Mouse (Mus musculus) ES-Bruce4 (cell line): ENCODE measurements at regions not wholly inside any gene's neighbourhood (a gene's known extent, or its start where the extent isn't known, plus 50 kb on each side); places are given as distances from the start of the nearest gene placed in this dataset.

Source experiments
- H3K27ac ChIP-seq: 2 replicates; pipeline ENCODE4 v1.5.1; 2012; ENCODE audit warnings: low read length, inconsistent platforms; ENCODE audit not compliant: insufficient read depth
- H3K27me3 ChIP-seq: 2 replicates; pipeline ENCODE4 v1.6.1; 2012; ENCODE audit warnings: mild to moderate bottlenecking, low read length, inconsistent platforms; ENCODE audit not compliant: control insufficient read depth, poor library complexity, insufficient read depth, severe bottlenecking
- H3K36me3 ChIP-seq: 2 replicates; pipeline ENCODE4 v1.6.1; 2012; ENCODE audit warnings: inconsistent platforms, mild to moderate bottlenecking, low read length, moderate library complexity; ENCODE audit not compliant: control insufficient read depth, poor library complexity, insufficient read depth, severe bottlenecking
- H3K4me1 ChIP-seq: one replicate; pipeline ENCODE4 v1.8.1; 2011; ENCODE audit warnings: low read length; ENCODE audit not compliant: control insufficient read depth, insufficient read depth
- H3K4me3 ChIP-seq: 2 replicates; pipeline ENCODE4 v1.5.1; 2011; ENCODE audit warnings: low read depth, mild to moderate bottlenecking, low read length
- H3K9ac ChIP-seq: 2 replicates; pipeline ENCODE4 v1.6.1; 2012; ENCODE audit warnings: low read depth, mild to moderate bottlenecking, inconsistent platforms; ENCODE audit not compliant: poor library complexity, severe bottlenecking
- H3K9me3 ChIP-seq: replicated peaks from 2 replicates; pipeline ENCODE4 v1.6.1; 2012; ENCODE audit warnings: mild to moderate bottlenecking, low read length, inconsistent platforms; ENCODE audit not compliant: control insufficient read depth, poor library complexity, insufficient read depth, severe bottlenecking
- CTCF ChIP-seq: IDR thresholded peaks from one replicate; pipeline ENCODE4 v1.8.1; 2011; ENCODE audit warnings: low read depth, low read length
- EP300 ChIP-seq: IDR thresholded peaks from 2 replicates; pipeline ENCODE4 v1.6.1; 2011; ENCODE audit warnings: low read depth, low read length; ENCODE audit not compliant: insufficient read depth
- POLR2A ChIP-seq: IDR thresholded peaks from one replicate; pipeline ENCODE4 v1.8.1; 2011; ENCODE audit warnings: low read length; ENCODE audit not compliant: insufficient read depth

GRCm38 (mm10) chr12:113826377-113826776, 282.7 kb downstream of the Adam6a start:
- TF ChIP-seq EP300 (no peak), POLR2A (no peak), CTCF (peak; percentile 29)
- Histone ChIP-seq H3K27ac (no peak overlapping the region), H3K27me3 (no peaks in the 10 kb centered on the region), H3K4me3 (no peak overlapping the region), H3K9ac (no peak overlapping the region), H3K9me3 (no peaks in the 10 kb centered on the region), H3K36me3 (no peaks in the 10 kb centered on the region), H3K4me1 (no peaks in the 10 kb centered on the region)

- Histone ChIP-seq H3K27ac (no peak overlapping the region), H3K9ac (no peak overlapping the region), H3K36me3 (no peaks in the 10 kb centered on the region), H3K4me1 (no peaks in the 10 kb centered on the region), H3K4me3 (no peak overlapping the region), H3K27me3 (no peaks in the 10 kb centered on the region), H3K9me3 (no peaks in the 10 kb centered on the region)
- TF ChIP-seq CTCF (peak; percentile 74), EP300 (no peak), POLR2A (no peak)
Observed at GRCm38 (mm10) chr12:113858893-113859292, 315.2 kb downstream of the Adam6a start.

- H3K27ac ChIP-seq, result no peak overlapping the region
- H3K36me3 ChIP-seq, result no peaks in the 10 kb centered on the region
- no peak overlapping the region for H3K9ac ChIP-seq
- no peaks in the 10 kb centered on the region for H3K9me3 ChIP-seq
- H3K4me1 ChIP-seq, result no peaks in the 10 kb centered on the region
- H3K4me3 ChIP-seq, result no peak overlapping the region
- no peak for TF ChIP-seq EP300
- peak; percentile 46 for TF ChIP-seq CTCF
- H3K27me3 ChIP-seq, result no peaks in the 10 kb centered on the region
Observed at GRCm38 (mm10) chr12:113878826-113879225, 335.1 kb downstream of the Adam6a start.

- H3K27ac ChIP-seq, result no peak overlapping the region
- no peaks in the 10 kb centered on the region for H3K9me3 ChIP-seq
- no peak overlapping the region for H3K9ac ChIP-seq
- H3K4me3 ChIP-seq, result no peak overlapping the region
- TF ChIP-seq EP300, result no peak
- TF ChIP-seq CTCF, result peak; percentile 34
- no peaks in the 10 kb centered on the region for H3K36me3 ChIP-seq
- H3K4me1 ChIP-seq, result no peaks in the 10 kb centered on the region
- H3K27me3 ChIP-seq, result no peaks in the 10 kb centered on the region
Observed at GRCm38 (mm10) chr12:113896152-113896551, 352.4 kb downstream of the Adam6a start.

- Histone ChIP-seq H3K4me3 (no peak overlapping the region), H3K36me3 (no peaks in the 10 kb centered on the region), H3K9me3 (no peaks in the 10 kb centered on the region), H3K27ac (no peak overlapping the region), H3K4me1 (no peaks in the 10 kb centered on the region), H3K9ac (no peak overlapping the region), H3K27me3 (no peaks in the 10 kb centered on the region)
- TF ChIP-seq POLR2A, result no peak
- no peak for TF ChIP-seq EP300
- TF ChIP-seq CTCF, result no peak
Observed at GRCm38 (mm10) chr12:113906459-113906858, 362.8 kb downstream of the Adam6a start.

GRCm38 (mm10) chr12:113907751-113908150, 364.0 kb downstream of the Adam6a start:
- no peak for TF ChIP-seq EP300
- H3K27me3 ChIP-seq, result no peaks in the 10 kb centered on the region
- no peak overlapping the region for H3K9ac ChIP-seq
- no peaks in the 10 kb centered on the region for H3K36me3 ChIP-seq
- no peak overlapping the region for H3K27ac ChIP-seq
- no peaks in the 10 kb centered on the region for H3K9me3 ChIP-seq
- no peaks in the 10 kb centered on the region for H3K4me1 ChIP-seq
- no peak overlapping the region for H3K4me3 ChIP-seq
